Mouse (Mus musculus) MEL (cell line): ENCODE measurements around the gene Erich6.

Experiments
- CHD2 ChIP-seq: IDR thresholded peaks from 2 replicates; pipeline ENCODE4 v1.6.1; 2011; ENCODE audit warnings: low read length, improper control_type of control experiment
- CTCF ChIP-seq, 3 experiments: IDR thresholded peaks in 2 of 3; conservative IDR thresholded peaks in 1 of 3; 2 replicates each; pipeline ENCODE4 v1.5.1; 2011 to 2012; ENCODE audit warnings: low read length in 3 of 3, low read depth in 2 of 3, mild to moderate bottlenecking in 2 of 3, improper control_type of control experiment in 1 of 3, inconsistent platforms in 1 of 3, mixed read lengths in 1 of 3, moderate library complexity in 1 of 3; ENCODE audit not compliant: control insufficient read depth in 1 of 3, insufficient read depth in 1 of 3, poor library complexity in 1 of 3, severe bottlenecking in 1 of 3
- MAFK ChIP-seq: IDR thresholded peaks from 2 replicates; pipeline ENCODE4 v1.6.1; 2011; ENCODE audit warnings: low read depth, mild to moderate bottlenecking, low read length, improper control_type of control experiment, borderline replicate concordance
- MAZ ChIP-seq: IDR thresholded peaks from 2 replicates; pipeline ENCODE4 v1.6.1; 2012; ENCODE audit warnings: low read depth, mild to moderate bottlenecking, inconsistent platforms, low read length, improper control_type of control experiment
- POLR2AphosphoS2 ChIP-seq: IDR thresholded peaks from 2 replicates; pipeline ENCODE4 v1.6.1; 2011; ENCODE audit warnings: low read length, improper control_type of control experiment
- UBTF ChIP-seq: IDR thresholded peaks from 2 replicates; pipeline ENCODE4 v1.6.1; 2012; ENCODE audit warnings: low read depth, mild to moderate bottlenecking, inconsistent platforms, low read length, improper control_type of control experiment, moderate library complexity, borderline replicate concordance; ENCODE audit not compliant: insufficient read depth

- TF ChIP-seq CHD2 (no peak), MAFK (no peak), CTCF (IDR thresholded peaks at IDR 0.05 in 2 of 3, conservative IDR thresholded peaks at IDR 0.05 in 1 of 3; ENCODE audit: control insufficient read depth in 1 of 3, insufficient read depth in 1 of 3, low read depth in 2 of 3, low read length in 3 of 3, poor library complexity in 1 of 3, severe bottlenecking in 1 of 3) (no peak), POLR2AphosphoS2 (no peak), UBTF (no peak), MAZ (no peak)
Observed at GRCm38 (mm10) chr3:58685396-58685795, 48.4 kb upstream of the Erich6 start.
